In the genomic region with DNA sequence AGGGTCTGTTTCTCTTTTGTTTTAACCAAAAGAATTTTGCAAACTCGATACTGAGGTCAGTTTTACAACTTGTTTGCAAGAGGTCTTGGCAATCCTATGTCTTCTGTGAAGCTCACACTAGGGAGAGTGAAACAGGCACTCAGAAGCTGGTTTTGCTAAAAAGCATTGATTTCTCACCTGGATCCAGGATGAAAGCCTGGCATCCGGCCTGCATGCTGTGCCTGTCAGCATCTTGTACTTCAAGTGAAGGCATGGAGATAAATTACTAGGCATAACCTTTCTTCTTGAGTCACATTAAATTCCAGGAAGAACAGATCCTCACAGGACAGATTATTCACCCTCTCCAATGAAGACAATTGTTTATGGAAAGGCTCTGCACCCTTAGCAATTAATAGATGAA, we compare ENCODE assay signal across 11 mouse cellular contexts.
DNase-seq lines count a peak whose midpoint lies in the region; TF ChIP-seq lines count a peak whose summit lies in the region.
"Had no signal": no experiment of that assay in that cellular context is flagged by ENCODE, and none has a peak within 500 bp of the region (broad histone marks: within the 10 kb centered on the region; RNA-seq: fewer than 3 reads in every experiment).

No protein-coding gene starts in this region.

- TF ChIP-seq CTCF in brain, embryonic 14.5 days (IDR thresholded peaks at IDR 0.05; ENCODE audit: borderline replicate concordance, extremely low read depth, insufficient read depth, insufficient read length): no peak

- TF ChIP-seq POLR2A in brain, embryonic 14.5 days (IDR thresholded peaks at IDR 0.05; ENCODE audit: borderline replicate concordance, extremely low read depth, insufficient read depth, insufficient read length, poor library complexity, severe bottlenecking): no peak

- peak; percentile 27 for DNase-seq in cerebellum, adult 11-12 months
- no peak for DNase-seq in cerebellum, adult 11 months
- DNase-seq in brain, embryonic 14.5 days (ENCODE audit: low read depth): peak; percentile 12
- peak; percentile 31 for DNase-seq in cerebellum, adult 9-10 months
- peak; percentile 40 to 59 for DNase-seq in cerebellum, postnatal 25 days
- DNase-seq in yolk sac, embryonic 10.5 days (ENCODE audit: low spot score): no peak
- DNase-seq in embryo, embryonic 9.5 days (ENCODE audit: extremely low spot score): no peak
- DNase-seq: adrenal gland, postnatal 10 days; gastrocnemius, postnatal 36 days; heart, adult 11 months; heart, postnatal 4 days had no signal

Comparison
In these comparisons a context has a peak if more than half of its experiments do, and no peak if none do; other contexts are left out.
1. DNase-seq: peak in cerebellum, adult 11-12 months (single experiment), brain, embryonic 14.5 days (single experiment), cerebellum, adult 9-10 months (single experiment) and cerebellum, postnatal 25 days (2 of 2); none in cerebellum, adult 11 months (single experiment), yolk sac, embryonic 10.5 days (single experiment) and embryo, embryonic 9.5 days (single experiment).